Mouse (Mus musculus): ENCODE measurements around the gene Gabarap. TPM values are rescaled to one million over a fixed set of nuclear protein-coding genes. Genes with fewer than 3 reads are reported as not detected.

Gabarap gene
- polyA plus RNA-seq, 1 experiment from 2014 or later, result 481 TPM

GRCm38 (mm10) chr11:69980196-69981140 is 10.5 kb upstream of the Gabarap start:
- Histone ChIP-seq H3K9me3 (ENCODE audit: control insufficient read depth, low read length) (no peaks in the 10 kb centered on the region), H3K27ac (ENCODE audit: low read depth) (peak overlapping the region; percentile 98), H3K36me3 (ENCODE audit: control insufficient read depth, insufficient read depth, low read length) (peaks cover 51% of the 10 kb centered on the region), H3K4me1 (replicated peaks; ENCODE audit: control insufficient read depth, insufficient read depth, low read length) (peaks cover 24% of the 10 kb centered on the region), H3K4me3 (ENCODE audit: low read depth, low read length) (peak overlapping the region; percentile 99), H3K27me3 (replicated peaks; ENCODE audit: control insufficient read depth, insufficient read depth, low read length) (no peaks in the 10 kb centered on the region), H3K9ac (ENCODE audit: low read length) (peak overlapping the region; percentile 95), H3K4me2 (ENCODE audit: low read length) (peak overlapping the region; percentile 89)
- DNase-seq (ENCODE audit: low spot score) (peak; percentile 100), ATAC-seq (replicated peaks; ENCODE audit: low FRiP score, low TSS enrichment, low read depth) (peak; percentile 92)
- under 1% methylated on average over 41 of the region's 60 CpGs for WGBS

GRCm38 (mm10) chr11:69981141-69981762 is 9.7 kb upstream of the Gabarap start, which contains the start of gene Ctdnep1:
Gene Ctdnep1, plus strand, starts transcription at chr11:69981156.
- ATAC-seq (replicated peaks; ENCODE audit: low FRiP score, low TSS enrichment, low read depth) (peak; percentile 56), DNase-seq (ENCODE audit: low spot score) (no peak)
- Histone ChIP-seq H3K9me3 (ENCODE audit: control insufficient read depth, low read length) (no peaks in the 10 kb centered on the region), H3K27ac (ENCODE audit: low read depth) (peak within 1 kb of the TSS; percentile 98), H3K4me1 (replicated peaks; ENCODE audit: control insufficient read depth, insufficient read depth, low read length) (peaks cover 24% of the 10 kb centered on the region), H3K4me3 (ENCODE audit: low read depth, low read length) (peak within 1 kb of the TSS; percentile 99), H3K4me2 (ENCODE audit: low read length) (peak within 1 kb of the TSS; percentile 98), H3K27me3 (replicated peaks; ENCODE audit: control insufficient read depth, insufficient read depth, low read length) (no peaks in the 10 kb centered on the region), H3K9ac (ENCODE audit: low read length) (peak within 1 kb of the TSS; percentile 95), H3K36me3 (ENCODE audit: control insufficient read depth, insufficient read depth, low read length) (peaks cover 49% of the 10 kb centered on the region)
- WGBS, result 1% methylated on average over 40 of the region's 43 CpGs

- DNase-seq (ENCODE audit: low spot score), result no peak
- Histone ChIP-seq H3K36me3 (ENCODE audit: control insufficient read depth, insufficient read depth, low read length) (peaks cover 52% of the 10 kb centered on the region), H3K9ac (ENCODE audit: low read length) (peak within 1 kb of the TSS; percentile 95), H3K9me3 (ENCODE audit: control insufficient read depth, low read length) (no peaks in the 10 kb centered on the region), H3K4me2 (ENCODE audit: low read length) (peak within 1 kb of the TSS; percentile 98), H3K4me3 (ENCODE audit: low read depth, low read length) (peak within 1 kb of the TSS; percentile 99), H3K4me1 (replicated peaks; ENCODE audit: control insufficient read depth, insufficient read depth, low read length) (peaks cover 24% of the 10 kb centered on the region), H3K27ac (ENCODE audit: low read depth) (peak within 1 kb of the TSS; percentile 98), H3K27me3 (replicated peaks; ENCODE audit: control insufficient read depth, insufficient read depth, low read length) (no peaks in the 10 kb centered on the region)
- no peak for ATAC-seq (replicated peaks; ENCODE audit: low FRiP score, low TSS enrichment, low read depth)
- WGBS, result 49% methylated on average over 8 of the region's 8 CpGs
Measured at GRCm38 (mm10) chr11:69982225-69982624, 8.7 kb upstream of the Gabarap start, which contains the start of gene Elp5. Gene Elp5, minus strand, starts transcription at chr11:69982517.

GRCm38 (mm10) chr11:69982877-69983276 is 8.1 kb upstream of the Gabarap start:
- peaks cover 54% of the 10 kb centered on the region for H3K36me3 ChIP-seq (ENCODE audit: control insufficient read depth, insufficient read depth, low read length)

GRCm38 (mm10) chr11:69983377-69983776 is 7.6 kb upstream of the Gabarap start:
- 76% methylated on average over 4 of the region's 4 CpGs for WGBS
- Histone ChIP-seq H3K4me1 (replicated peaks; ENCODE audit: control insufficient read depth, insufficient read depth, low read length) (peaks cover 24% of the 10 kb centered on the region), H3K4me2 (ENCODE audit: low read length) (peak overlapping the region; percentile 98; the same call in 1 of the 2 replicates), H3K27ac (ENCODE audit: low read depth) (no peak overlapping the region), H3K9ac (ENCODE audit: low read length) (no peak overlapping the region), H3K4me3 (ENCODE audit: low read depth, low read length) (no peak overlapping the region), H3K9me3 (ENCODE audit: control insufficient read depth, low read length) (no peaks in the 10 kb centered on the region), H3K27me3 (replicated peaks; ENCODE audit: control insufficient read depth, insufficient read depth, low read length) (no peaks in the 10 kb centered on the region), H3K36me3 (ENCODE audit: control insufficient read depth, insufficient read depth, low read length) (peaks cover 54% of the 10 kb centered on the region)
- no peak for ATAC-seq (replicated peaks; ENCODE audit: low FRiP score, low TSS enrichment, low read depth)
- DNase-seq (ENCODE audit: low spot score), result no peak

More at GRCm38 (mm10) chr11:69982877-69983276, 8.1 kb upstream of the Gabarap start:
- Histone ChIP-seq H3K9me3 (ENCODE audit: control insufficient read depth, low read length) (no peaks in the 10 kb centered on the region), H3K27ac (ENCODE audit: low read depth) (no peak overlapping the region), H3K27me3 (replicated peaks; ENCODE audit: control insufficient read depth, insufficient read depth, low read length) (no peaks in the 10 kb centered on the region), H3K4me1 (replicated peaks; ENCODE audit: control insufficient read depth, insufficient read depth, low read length) (peaks cover 24% of the 10 kb centered on the region), H3K9ac (ENCODE audit: low read length) (peak overlapping the region; percentile 95; the same call in 1 of the 2 replicates), H3K4me3 (ENCODE audit: low read depth, low read length) (peak overlapping the region; percentile 99), H3K4me2 (ENCODE audit: low read length) (peak overlapping the region; percentile 98)
- 24% methylated on average over 5 of the region's 5 CpGs for WGBS
- ATAC-seq (replicated peaks; ENCODE audit: low FRiP score, low TSS enrichment, low read depth), result no peak
- DNase-seq (ENCODE audit: low spot score), result no peak

GRCm38 (mm10) chr11:69984431-69984830 is 6.5 kb upstream of the Gabarap start:
- 90% methylated on average over 8 of the region's 8 CpGs for WGBS
- ATAC-seq (replicated peaks; ENCODE audit: low FRiP score, low TSS enrichment, low read depth), result no peak

GRCm38 (mm10) chr11:69989949-69990348 is 994 bp upstream of the Gabarap start:
- Histone ChIP-seq H3K4me2 (ENCODE audit: low read length) (no peak overlapping the region), H3K27me3 (replicated peaks; ENCODE audit: control insufficient read depth, insufficient read depth, low read length) (no peaks in the 10 kb centered on the region), H3K4me1 (replicated peaks; ENCODE audit: control insufficient read depth, insufficient read depth, low read length) (peaks cover 12% of the 10 kb centered on the region), H3K36me3 (ENCODE audit: control insufficient read depth, insufficient read depth, low read length) (peaks cover 69% of the 10 kb centered on the region), H3K9me3 (ENCODE audit: control insufficient read depth, low read length) (no peaks in the 10 kb centered on the region), H3K4me3 (ENCODE audit: low read depth, low read length) (no peak overlapping the region), H3K9ac (ENCODE audit: low read length) (no peak overlapping the region), H3K27ac (ENCODE audit: low read depth) (no peak overlapping the region)
- ATAC-seq (replicated peaks; ENCODE audit: low FRiP score, low TSS enrichment, low read depth) (no peak), DNase-seq (ENCODE audit: low spot score) (no peak)
- 87% methylated on average over 8 of the region's 8 CpGs for WGBS

More at GRCm38 (mm10) chr11:69984431-69984830, 6.5 kb upstream of the Gabarap start:
- no peaks in the 10 kb centered on the region for H3K9me3 ChIP-seq (ENCODE audit: control insufficient read depth, low read length)
- no peak overlapping the region for H3K27ac ChIP-seq (ENCODE audit: low read depth)
- peaks cover 59% of the 10 kb centered on the region for H3K36me3 ChIP-seq (ENCODE audit: control insufficient read depth, insufficient read depth, low read length)
- no peak overlapping the region for H3K4me3 ChIP-seq (ENCODE audit: low read depth, low read length)
- H3K4me1 ChIP-seq (replicated peaks; ENCODE audit: control insufficient read depth, insufficient read depth, low read length), result peaks cover 17% of the 10 kb centered on the region
- no peaks in the 10 kb centered on the region for H3K27me3 ChIP-seq (replicated peaks; ENCODE audit: control insufficient read depth, insufficient read depth, low read length)
- no peak overlapping the region for H3K4me2 ChIP-seq (ENCODE audit: low read length)
- H3K9ac ChIP-seq (ENCODE audit: low read length), result no peak overlapping the region
- no peak for DNase-seq (ENCODE audit: low spot score)

- WGBS, result 0% methylated on average over 15 of the region's 15 CpGs
- peak; percentile 12; the same call in 1 of the 2 replicates for ATAC-seq (replicated peaks; ENCODE audit: low FRiP score, low TSS enrichment, low read depth)
- Histone ChIP-seq H3K9me3 (ENCODE audit: control insufficient read depth, low read length) (no peaks in the 10 kb centered on the region), H3K27ac (ENCODE audit: low read depth) (peak overlapping the region; percentile 88), H3K36me3 (ENCODE audit: control insufficient read depth, insufficient read depth, low read length) (peaks cover 53% of the 10 kb centered on the region), H3K27me3 (replicated peaks; ENCODE audit: control insufficient read depth, insufficient read depth, low read length) (no peaks in the 10 kb centered on the region), H3K4me3 (ENCODE audit: low read depth, low read length) (peak overlapping the region; percentile 78), H3K4me1 (replicated peaks; ENCODE audit: control insufficient read depth, insufficient read depth, low read length) (peaks cover 12% of the 10 kb centered on the region), H3K9ac (ENCODE audit: low read length) (peak overlapping the region; percentile 83), H3K4me2 (ENCODE audit: low read length) (peak overlapping the region; percentile 71)
- no peak for DNase-seq (ENCODE audit: low spot score)
Measured at GRCm38 (mm10) chr11:69991711-69992110, 768 bp downstream of the Gabarap start.
